Mouse (Mus musculus) hindbrain, embryonic 12.5 days (tissue): ENCODE data around the gene Ifrd2. TPM values are rescaled to one million over a fixed set of nuclear protein-coding genes. Genes with fewer than 3 reads are reported as not detected.

Experiments used
- ATAC-seq: fragments of 200-750 bp; cut with Nextera tagmentation; 2 replicates; pipeline ENCODE4 v1.8.0; 2017; ENCODE audit warnings: moderate TSS enrichment; ENCODE audit not compliant: low FRiP score
- H3K27ac ChIP-seq: fragments of 300-500 bp; sonication (generic); 2 replicates; pipeline ENCODE4 v1.5.1; 2016; ENCODE audit warnings: mild to moderate bottlenecking
- H3K27me3 ChIP-seq: fragments of 300-500 bp; sonication (generic); 2 replicates; pipeline ENCODE4 v1.6.1; 2016; ENCODE audit warnings: mild to moderate bottlenecking
- H3K36me3 ChIP-seq: fragments of 300-500 bp; sonication (generic); 2 replicates; pipeline ENCODE4 v1.6.1; 2016; ENCODE audit warnings: mild to moderate bottlenecking
- H3K4me1 ChIP-seq: fragments of 300-500 bp; sonication (generic); 2 replicates; pipeline ENCODE4 v1.6.1; 2016
- H3K4me2 ChIP-seq: fragments of 300-500 bp; sonication (generic); replicated peaks from 2 replicates; pipeline ENCODE4 v1.6.1; 2016; ENCODE audit warnings: mild to moderate bottlenecking
- H3K4me3 ChIP-seq: fragments of 300-500 bp; sonication (generic); 2 replicates; pipeline ENCODE4 v1.5.1; 2016; ENCODE audit warnings: mild to moderate bottlenecking
- H3K9ac ChIP-seq: fragments of 300-500 bp; sonication (generic); 2 replicates; pipeline ENCODE4 v1.6.1; 2016; ENCODE audit warnings: mild to moderate bottlenecking, moderate library complexity
- H3K9me3 ChIP-seq: fragments of 300-500 bp; sonication (generic); replicated peaks from 2 replicates; pipeline ENCODE4 v1.6.1; 2016; ENCODE audit warnings: mild to moderate bottlenecking
- WGBS: fragments of 180-500 bp; shearing (Covaris S2); methylation state at CpG from one replicate; pipeline ENCODE4 v1.1.7; 2016; 5-methylcytosine and 5-hydroxymethylcytosine counted together
- polyA plus RNA-seq: library from polyadenylated mRNA; unstranded; fragments of >200 nt; fragmentation: Nextera tagmentation; extraction: Ambion mirVana; gene quantifications from 2 replicates; pipeline ENCODE4 v1.2.1, GENCODE M21; 2016

The Ifrd2 gene
- polyA plus RNA-seq, 1 experiment from 2014 or later, result 19.5 TPM

- H3K4me2 ChIP-seq, result peak within 1 kb of the TSS; percentile 97
- peaks cover 9% of the 10 kb centered on the region for H3K36me3 ChIP-seq
- peaks cover 33% of the 10 kb centered on the region for H3K4me1 ChIP-seq
- no peaks in the 10 kb centered on the region for H3K27me3 ChIP-seq
- ATAC-seq, result peak; percentile 76
- peak within 1 kb of the TSS; percentile 63 for H3K4me3 ChIP-seq
- H3K27ac ChIP-seq, result peak within 1 kb of the TSS; percentile 84
- under 1% methylated on average over 32 of the region's 32 CpGs for WGBS
- no peaks in the 10 kb centered on the region for H3K9me3 ChIP-seq
- peak within 1 kb of the TSS; percentile 79 for H3K9ac ChIP-seq
Observed at GRCm38 (mm10) chr9:107580501-107581317, 6.7 kb upstream of the Ifrd2 start, which contains the start of gene Hyal3. TSS of gene Hyal3 (plus strand) at chr9:107580818.

- no peak for ATAC-seq
- Histone ChIP-seq H3K4me1 (peaks cover 30% of the 10 kb centered on the region), H3K36me3 (peaks cover 9% of the 10 kb centered on the region), H3K27ac (peak overlapping the region; percentile 84; the same call in 1 of the 2 replicates), H3K27me3 (no peaks in the 10 kb centered on the region), H3K4me3 (peak overlapping the region; percentile 63), H3K9me3 (no peaks in the 10 kb centered on the region), H3K9ac (peak overlapping the region; percentile 79; the same call in 1 of the 2 replicates), H3K4me2 (peak overlapping the region; percentile 97)
- WGBS, result 78% methylated on average over 4 of the region's 4 CpGs
Observed at GRCm38 (mm10) chr9:107581584-107581983, 5.9 kb upstream of the Ifrd2 start.

DNA sequence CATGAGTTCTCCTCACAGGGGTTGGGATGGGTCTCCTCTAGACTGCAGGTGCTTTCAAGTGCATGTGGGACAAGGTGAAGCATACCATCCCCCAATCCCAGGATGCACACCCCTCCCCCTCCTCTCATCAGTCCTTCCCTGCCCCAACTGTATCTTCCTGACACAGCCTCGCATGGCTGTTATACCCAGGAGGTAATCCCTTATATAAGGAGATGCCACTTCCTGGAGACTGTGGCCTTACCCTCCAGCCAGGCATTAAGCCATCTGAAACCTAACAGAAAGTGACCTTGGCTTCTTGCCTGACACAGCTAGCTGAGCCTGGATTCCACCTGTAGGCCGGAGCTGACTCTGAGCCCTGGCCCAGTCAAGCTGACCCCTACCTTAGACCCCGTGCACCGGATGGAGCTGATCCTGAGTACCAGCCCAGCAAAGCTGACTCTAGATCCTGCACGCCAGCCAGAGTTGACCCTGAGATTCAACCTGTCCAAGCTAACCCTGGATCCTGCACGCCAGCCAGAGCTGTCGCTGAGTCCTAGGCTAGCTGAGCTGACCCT is 4.9 kb upstream of the Ifrd2 start:
- Histone ChIP-seq H3K27me3 (no peaks in the 10 kb centered on the region), H3K36me3 (peaks cover 9% of the 10 kb centered on the region), H3K4me1 (peaks cover 22% of the 10 kb centered on the region), H3K4me2 (no peak overlapping the region), H3K9ac (no peak overlapping the region), H3K9me3 (no peaks in the 10 kb centered on the region), H3K4me3 (no peak overlapping the region), H3K27ac (no peak overlapping the region)
- 87% methylated on average over 7 of the region's 7 CpGs for WGBS
- ATAC-seq, result no peak

- ATAC-seq, result no peak
- no peak overlapping the region for H3K9ac ChIP-seq
- H3K27ac ChIP-seq, result no peak overlapping the region
- no peaks in the 10 kb centered on the region for H3K27me3 ChIP-seq
- H3K36me3 ChIP-seq, result peaks cover 9% of the 10 kb centered on the region
- H3K4me1 ChIP-seq, result peaks cover 25% of the 10 kb centered on the region
- H3K4me3 ChIP-seq, result no peak overlapping the region
- H3K4me2 ChIP-seq, result no peak overlapping the region
- WGBS, result 94% methylated on average over 14 of the region's 14 CpGs
- no peaks in the 10 kb centered on the region for H3K9me3 ChIP-seq
Observed at GRCm38 (mm10) chr9:107583174-107583573, 4.3 kb upstream of the Ifrd2 start.

DNA sequence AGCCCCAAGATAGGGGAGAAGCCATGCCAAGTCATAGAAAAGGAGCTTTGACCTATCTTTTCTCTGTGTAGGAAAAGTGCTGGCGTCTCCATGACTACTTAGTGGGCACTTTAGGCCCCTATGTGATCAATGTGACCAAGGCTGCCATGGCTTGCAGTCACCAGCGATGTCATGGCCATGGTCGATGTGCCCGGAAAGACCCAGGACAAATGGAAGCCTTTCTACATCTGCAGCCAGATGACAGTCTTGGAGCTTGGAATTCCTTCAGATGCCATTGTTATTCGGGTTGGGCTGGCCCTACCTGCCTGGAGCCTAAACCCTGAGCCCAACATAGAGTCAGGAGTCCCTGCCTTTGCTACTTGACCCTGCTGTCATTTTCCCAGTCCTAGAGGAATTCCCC is 938 bp upstream of the Ifrd2 start:
- no peak overlapping the region for H3K4me2 ChIP-seq
- H3K4me3 ChIP-seq, result no peak overlapping the region
- H3K36me3 ChIP-seq, result peaks cover 27% of the 10 kb centered on the region
- no peak overlapping the region for H3K27ac ChIP-seq
- WGBS, result 91% methylated on average over 5 of the region's 5 CpGs
- no peak for ATAC-seq
- no peak overlapping the region for H3K9ac ChIP-seq
- peaks cover 18% of the 10 kb centered on the region for H3K4me1 ChIP-seq
- no peaks in the 10 kb centered on the region for H3K27me3 ChIP-seq
- no peaks in the 10 kb centered on the region for H3K9me3 ChIP-seq

DNA sequence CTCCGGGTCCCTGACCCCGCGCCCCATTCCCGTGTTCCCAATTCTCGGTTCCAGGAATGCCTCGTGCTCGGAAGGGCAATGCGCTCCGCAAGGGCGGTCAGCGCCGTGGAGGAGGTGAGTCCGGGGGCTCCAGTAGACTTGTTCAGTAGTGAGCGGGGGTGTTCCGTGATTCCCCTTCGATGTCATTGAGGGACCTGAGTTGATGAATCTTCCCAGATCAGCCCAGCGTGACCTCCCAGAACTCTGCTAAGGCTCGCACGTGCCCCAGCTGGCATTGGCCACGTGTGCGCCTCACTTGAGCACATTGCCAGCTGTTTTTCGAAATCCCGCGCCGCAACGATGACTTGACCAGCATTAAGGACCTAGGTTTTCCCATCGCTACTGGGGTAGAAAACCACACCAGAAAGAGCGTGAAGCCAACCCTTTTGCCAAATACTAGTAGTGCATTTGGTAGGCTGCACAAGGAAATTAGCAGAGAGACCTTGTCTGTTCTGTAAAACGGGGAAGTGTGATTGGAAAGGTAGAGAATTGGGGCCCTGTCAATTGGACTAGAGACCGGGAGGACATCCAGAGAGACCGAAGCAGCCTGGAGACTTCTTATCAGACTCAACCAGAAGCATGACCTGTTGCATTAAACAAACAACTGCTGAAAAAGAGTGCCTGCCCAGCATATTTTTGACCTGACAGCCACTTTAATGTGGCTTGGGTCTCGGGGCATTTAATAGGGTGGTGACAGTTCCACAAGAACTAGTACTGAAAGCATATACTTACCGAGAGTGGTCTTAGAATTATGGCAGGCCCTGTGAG is 594 bp downstream of the Ifrd2 start:
- H3K27ac ChIP-seq, result no peak overlapping the region

DNA sequence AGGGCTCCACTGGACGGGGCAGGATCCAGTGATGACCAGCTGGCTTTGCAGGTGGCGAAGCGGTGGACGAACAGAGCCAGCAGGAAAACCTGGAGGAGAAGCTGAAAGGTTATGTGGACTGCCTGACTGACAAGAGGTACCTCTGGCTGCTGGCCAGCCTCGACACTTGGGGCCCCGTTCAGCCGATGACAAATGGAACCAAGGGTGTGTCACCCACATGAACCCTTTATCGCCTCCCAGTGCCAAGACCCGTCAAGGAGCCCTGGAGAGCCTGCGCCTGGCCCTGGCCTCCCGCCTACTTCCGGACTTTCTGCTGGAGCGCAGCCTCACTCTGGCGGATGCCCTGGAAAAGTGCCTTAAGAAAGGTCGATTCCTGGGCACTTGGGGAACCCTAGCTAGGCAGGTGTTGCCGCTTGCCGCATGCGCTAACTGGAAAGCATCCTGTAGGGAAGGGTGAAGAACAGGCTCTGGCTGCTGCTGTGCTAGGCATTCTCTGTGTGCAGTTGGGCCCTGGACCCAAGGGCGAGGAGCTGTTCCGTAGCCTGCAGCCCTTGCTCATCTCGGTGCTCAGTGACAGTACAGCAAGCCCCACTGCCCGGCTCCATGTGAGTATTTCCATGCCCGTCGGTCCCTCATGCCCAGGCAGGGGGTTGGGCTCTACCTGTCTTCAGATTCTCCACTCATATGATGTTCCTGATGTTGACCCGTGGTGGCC is 2.8 kb downstream of the Ifrd2 start:
- no peak for ATAC-seq
- H3K36me3 ChIP-seq, result peaks cover 41% of the 10 kb centered on the region
- H3K4me1 ChIP-seq, result peaks cover 13% of the 10 kb centered on the region
- WGBS, result 92% methylated on average over 25 of the region's 25 CpGs
- no peaks in the 10 kb centered on the region for H3K27me3 ChIP-seq
- no peak overlapping the region for H3K4me3 ChIP-seq
- H3K4me2 ChIP-seq, result no peak overlapping the region
- H3K27ac ChIP-seq, result no peak overlapping the region
- no peaks in the 10 kb centered on the region for H3K9me3 ChIP-seq
- no peak overlapping the region for H3K9ac ChIP-seq

More for the DNA sequence above, 594 bp downstream of the Ifrd2 start:
- peaks cover 42% of the 10 kb centered on the region for H3K36me3 ChIP-seq
- peak overlapping the region; percentile 61 for H3K9ac ChIP-seq
- peak overlapping the region; percentile 60 for H3K4me3 ChIP-seq
- H3K9me3 ChIP-seq, result no peaks in the 10 kb centered on the region
- H3K27me3 ChIP-seq, result no peaks in the 10 kb centered on the region
- WGBS, result 7% methylated on average over 33 of the region's 33 CpGs
- peak overlapping the region; percentile 86 for H3K4me2 ChIP-seq
- peaks cover 13% of the 10 kb centered on the region for H3K4me1 ChIP-seq
- no peak; the same call in 1 of the 2 replicates for ATAC-seq

DNA sequence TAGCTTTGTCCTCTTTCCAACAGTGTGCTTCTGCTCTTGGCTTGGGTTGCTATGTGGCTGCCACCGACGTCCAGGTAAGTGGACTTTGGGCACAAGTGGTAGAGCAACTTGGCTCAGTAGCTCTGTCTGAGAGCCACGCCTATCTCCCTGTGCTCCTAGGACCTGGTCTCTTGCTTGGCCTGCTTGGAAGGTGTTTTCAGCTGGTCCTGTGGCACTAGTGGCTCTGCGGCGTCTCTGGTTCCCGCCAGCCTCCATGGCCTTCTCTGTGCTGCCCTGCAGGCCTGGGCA is 3.3 kb downstream of the Ifrd2 start:
- ATAC-seq, result no peak
- Histone ChIP-seq H3K27me3 (no peaks in the 10 kb centered on the region), H3K4me1 (peaks cover 13% of the 10 kb centered on the region), H3K4me3 (no peak overlapping the region), H3K4me2 (no peak overlapping the region), H3K27ac (no peak overlapping the region), H3K9me3 (no peaks in the 10 kb centered on the region), H3K9ac (no peak overlapping the region), H3K36me3 (peaks cover 41% of the 10 kb centered on the region)
- 94% methylated on average over 6 of the region's 6 CpGs for WGBS

- ATAC-seq, result no peak
- Histone ChIP-seq H3K4me2 (no peak overlapping the region), H3K27me3 (no peaks in the 10 kb centered on the region; the same call in 1 of the 2 replicates), H3K9me3 (no peaks in the 10 kb centered on the region), H3K4me3 (no peak overlapping the region), H3K36me3 (peaks cover 41% of the 10 kb centered on the region), H3K4me1 (peaks cover 8% of the 10 kb centered on the region), H3K27ac (no peak overlapping the region), H3K9ac (no peak overlapping the region)
- 81% methylated on average over 11 of the region's 11 CpGs for WGBS
Observed at GRCm38 (mm10) chr9:107593101-107593976, 5.9 kb downstream of the Ifrd2 start.

DNA sequence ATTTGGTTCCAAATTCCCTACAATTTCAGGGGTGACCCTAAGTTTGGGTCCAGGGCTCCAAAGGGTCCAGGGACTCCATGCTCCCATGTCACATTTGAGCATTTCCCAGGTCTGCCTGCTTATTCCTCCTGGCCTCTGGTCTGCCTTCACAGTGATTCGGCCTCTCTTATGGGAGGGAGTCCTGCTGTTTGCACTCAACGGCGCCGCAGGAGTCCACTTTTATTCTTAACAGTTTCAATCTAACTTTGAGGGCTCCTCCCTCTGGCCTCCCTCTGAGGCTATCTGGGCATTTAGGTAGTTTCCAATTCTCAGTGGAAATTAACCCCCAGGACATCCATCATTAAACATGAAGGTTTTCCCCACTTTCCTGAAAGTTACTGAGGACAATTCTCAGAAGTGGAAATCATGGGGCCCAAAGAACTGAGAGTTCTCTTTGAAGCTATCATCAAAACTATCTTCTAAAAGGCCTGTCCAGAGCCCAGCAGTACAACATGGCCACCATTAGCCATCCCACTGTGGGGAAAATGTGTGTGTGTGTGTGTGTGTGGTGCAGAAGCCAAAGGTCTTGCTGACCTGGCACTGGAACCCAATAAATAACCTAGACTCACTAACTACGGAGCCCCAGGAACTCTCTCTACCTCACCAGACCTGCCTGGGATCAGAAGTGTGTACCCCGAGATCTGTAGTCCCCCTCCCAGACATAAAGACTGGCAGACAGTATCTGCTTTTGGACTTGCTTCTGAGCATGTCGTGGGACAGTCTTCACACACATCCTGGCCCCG is 7.0 kb downstream of the Ifrd2 start:
- Histone ChIP-seq H3K36me3 (peaks cover 41% of the 10 kb centered on the region), H3K9ac (no peak overlapping the region)
- 74% methylated on average over 8 of the region's 8 CpGs for WGBS

More for the DNA sequence above, 7.0 kb downstream of the Ifrd2 start:
- Histone ChIP-seq H3K4me3 (no peak overlapping the region), H3K27me3 (no peaks in the 10 kb centered on the region; the same call in 1 of the 2 replicates), H3K4me2 (no peak overlapping the region), H3K27ac (no peak overlapping the region), H3K9me3 (no peaks in the 10 kb centered on the region), H3K4me1 (no peaks in the 10 kb centered on the region)
- no peak for ATAC-seq
